Mouse (Mus musculus): ENCODE measurements around the gene Fat1. TPM values are rescaled to one million over a fixed set of nuclear protein-coding genes. Genes with fewer than 3 reads are reported as not detected.

Fat1 gene
- total and polyA plus RNA-seq, 2 experiments from 2014 or later, result 10.5 to 89.5 TPM

GRCm38 (mm10) chr8:45013852-45014251, 78.6 kb downstream of the Fat1 start:
- Histone ChIP-seq H3K4me1 (ENCODE audit: insufficient read depth, low read length) (no peaks in the 10 kb centered on the region), H3K9ac (replicated peaks; ENCODE audit: low read length) (no peak overlapping the region), H3K27ac (no peak overlapping the region), H3K4me2 (ENCODE audit: low read depth, low read length) (no peak overlapping the region), H3K27me3 (ENCODE audit: insufficient read depth, low read length) (no peaks in the 10 kb centered on the region), H3K36me3 (ENCODE audit: insufficient read depth, low read length) (peaks cover 19% of the 10 kb centered on the region; the same call in 1 of the 2 replicates), H3K9me3 (ENCODE audit: low read length) (no peaks in the 10 kb centered on the region), H3K4me3 (ENCODE audit: low read length) (no peak overlapping the region)
- TF ChIP-seq CTCF (IDR thresholded peaks at IDR 0.05; ENCODE audit: low read depth), result no peak
- ATAC-seq (no peak), DNase-seq (ENCODE audit: low spot score) (no peak)
- WGBS, result 83% methylated on average over 8 of the region's 8 CpGs

- no peak overlapping the region for H3K4me3 ChIP-seq (ENCODE audit: low read length)
- no peak overlapping the region for H3K4me2 ChIP-seq (ENCODE audit: low read depth, low read length)
- no peak overlapping the region for H3K27ac ChIP-seq
- H3K4me1 ChIP-seq (ENCODE audit: insufficient read depth, low read length), result no peaks in the 10 kb centered on the region
- H3K9ac ChIP-seq (replicated peaks; ENCODE audit: low read length), result no peak overlapping the region
- no peaks in the 10 kb centered on the region for H3K27me3 ChIP-seq (ENCODE audit: insufficient read depth, low read length)
- DNase-seq (ENCODE audit: low spot score) (no peak), ATAC-seq (no peak)
- no peaks in the 10 kb centered on the region for H3K9me3 ChIP-seq (ENCODE audit: low read length)
- peaks cover 19% of the 10 kb centered on the region; the same call in 1 of the 2 replicates for H3K36me3 ChIP-seq (ENCODE audit: insufficient read depth, low read length)
- 91% methylated on average over 11 of the region's 11 CpGs for WGBS
- no peak for TF ChIP-seq CTCF (IDR thresholded peaks at IDR 0.05; ENCODE audit: low read depth)
Measured at GRCm38 (mm10) chr8:45014498-45015067, 79.3 kb downstream of the Fat1 start.

- Histone ChIP-seq H3K4me1 (ENCODE audit: insufficient read depth, low read length) (no peaks in the 10 kb centered on the region), H3K27ac (no peak overlapping the region), H3K4me2 (ENCODE audit: low read depth, low read length) (no peak overlapping the region), H3K4me3 (ENCODE audit: low read length) (no peak overlapping the region), H3K9me3 (ENCODE audit: low read length) (no peaks in the 10 kb centered on the region), H3K27me3 (ENCODE audit: insufficient read depth, low read length) (no peaks in the 10 kb centered on the region), H3K36me3 (ENCODE audit: insufficient read depth, low read length) (peaks cover 9% of the 10 kb centered on the region; the same call in 1 of the 2 replicates), H3K9ac (replicated peaks; ENCODE audit: low read length) (no peak overlapping the region)
- DNase-seq (ENCODE audit: low spot score), result no peak
- no peak for TF ChIP-seq CTCF (IDR thresholded peaks at IDR 0.05; ENCODE audit: low read depth)
- no peak for ATAC-seq
- 75% methylated on average over 8 of the region's 8 CpGs for WGBS
Measured at GRCm38 (mm10) chr8:45015876-45016275, 80.6 kb downstream of the Fat1 start.

- peaks cover 2% of the 10 kb centered on the region; the same call in 1 of the 2 replicates for H3K9me3 ChIP-seq (ENCODE audit: low read length)
- DNase-seq (ENCODE audit: low spot score) (no peak), ATAC-seq (no peak)
- no peak overlapping the region for H3K9ac ChIP-seq (replicated peaks; ENCODE audit: low read length)
- H3K27ac ChIP-seq, result no peak overlapping the region
- H3K4me1 ChIP-seq (ENCODE audit: insufficient read depth, low read length), result no peaks in the 10 kb centered on the region
- WGBS, result 67% methylated on average over 5 of the region's 5 CpGs
- no peak overlapping the region for H3K4me3 ChIP-seq (ENCODE audit: low read length)
- H3K36me3 ChIP-seq (ENCODE audit: insufficient read depth, low read length), result peaks cover 23% of the 10 kb centered on the region; the same call in 1 of the 2 replicates
- no peak overlapping the region for H3K4me2 ChIP-seq (ENCODE audit: low read depth, low read length)
- H3K27me3 ChIP-seq (ENCODE audit: insufficient read depth, low read length), result no peaks in the 10 kb centered on the region
- TF ChIP-seq CTCF (IDR thresholded peaks at IDR 0.05; ENCODE audit: low read depth), result no peak
Measured at GRCm38 (mm10) chr8:45019241-45019640, 84.0 kb downstream of the Fat1 start.

- Histone ChIP-seq H3K4me1 (ENCODE audit: insufficient read depth, low read length) (no peaks in the 10 kb centered on the region), H3K9ac (replicated peaks; ENCODE audit: low read length) (no peak overlapping the region), H3K4me2 (ENCODE audit: low read depth, low read length) (no peak overlapping the region), H3K27ac (no peak overlapping the region), H3K4me3 (ENCODE audit: low read length) (no peak overlapping the region), H3K9me3 (ENCODE audit: low read length) (peaks cover 6% of the 10 kb centered on the region), H3K27me3 (ENCODE audit: insufficient read depth, low read length) (no peaks in the 10 kb centered on the region), H3K36me3 (ENCODE audit: insufficient read depth, low read length) (peaks cover 37% of the 10 kb centered on the region)
- TF ChIP-seq CTCF (IDR thresholded peaks at IDR 0.05; ENCODE audit: low read depth), result no peak
- WGBS, result 93% methylated on average over 5 of the region's 5 CpGs
- no peak for DNase-seq (ENCODE audit: low spot score)
- no peak for ATAC-seq
Measured at GRCm38 (mm10) chr8:45021171-45021570, 85.9 kb downstream of the Fat1 start.

GRCm38 (mm10) chr8:45021911-45022665, 86.8 kb downstream of the Fat1 start:
- Histone ChIP-seq H3K9me3 (ENCODE audit: low read length) (peaks cover 6% of the 10 kb centered on the region), H3K36me3 (ENCODE audit: insufficient read depth, low read length) (peaks cover 43% of the 10 kb centered on the region), H3K27me3 (ENCODE audit: insufficient read depth, low read length) (no peaks in the 10 kb centered on the region), H3K4me1 (ENCODE audit: insufficient read depth, low read length) (no peaks in the 10 kb centered on the region), H3K27ac (no peak overlapping the region), H3K4me2 (ENCODE audit: low read depth, low read length) (no peak overlapping the region), H3K4me3 (ENCODE audit: low read length) (no peak overlapping the region), H3K9ac (replicated peaks; ENCODE audit: low read length) (no peak overlapping the region)
- no peak for TF ChIP-seq CTCF (IDR thresholded peaks at IDR 0.05; ENCODE audit: low read depth)
- ATAC-seq (no peak), DNase-seq (ENCODE audit: low spot score) (peak; percentile 20)
- WGBS, result 75% methylated on average over 21 of the region's 21 CpGs

- no peak for ATAC-seq
- 68% methylated on average over 6 of the region's 6 CpGs for WGBS
- DNase-seq (ENCODE audit: low spot score), result no peak
Measured at GRCm38 (mm10) chr8:45028081-45028497, 92.8 kb downstream of the Fat1 start.

More at GRCm38 (mm10) chr8:45028081-45028497, 92.8 kb downstream of the Fat1 start:
- no peak overlapping the region for H3K27ac ChIP-seq
- H3K4me3 ChIP-seq (ENCODE audit: low read length), result no peak overlapping the region
- no peak for TF ChIP-seq CTCF (IDR thresholded peaks at IDR 0.05; ENCODE audit: low read depth)
- no peaks in the 10 kb centered on the region for H3K4me1 ChIP-seq (ENCODE audit: insufficient read depth, low read length)
- no peak overlapping the region for H3K4me2 ChIP-seq (ENCODE audit: low read depth, low read length)
- H3K36me3 ChIP-seq (ENCODE audit: insufficient read depth, low read length), result peaks cover 43% of the 10 kb centered on the region
- H3K27me3 ChIP-seq (ENCODE audit: insufficient read depth, low read length), result no peaks in the 10 kb centered on the region
- H3K9ac ChIP-seq (replicated peaks; ENCODE audit: low read length), result no peak overlapping the region
- peaks cover 6% of the 10 kb centered on the region for H3K9me3 ChIP-seq (ENCODE audit: low read length)
